Mouse (Mus musculus) gastrocnemius, postnatal 36 days (tissue): ENCODE results near the gene Nucb2. TPM values are rescaled to one million over a fixed set of nuclear protein-coding genes. Genes with fewer than 3 reads are reported as not detected.

Experiments used
- DNase-seq, 2 experiments: peaks; one replicate each; pipeline ENCODE4 v3.0.0; 2022
- intact Hi-C: fragments of 180-260 bp; cut with DNase I; formaldehyde crosslinking; loops from one replicate; pipeline ENCODE4 v1.15.1; 2025
- long read RNA-seq, 2 experiments: library from polyadenylated mRNA; stranded (forward); transcript quantifications; one replicate each; pipeline ENCODE4 v2.0.0; 2021
- total RNA-seq, 2 experiments: library from RNA; stranded (reverse); gene quantifications; 2 replicates each; pipeline ENCODE4 v1.2.3; 2021

Gene Nucb2
- total RNA-seq: 1 to 10 TPM; 4.2 to 6.2 TPM
- long read RNA-seq, experiment 1, partial matches to known transcripts: 3 of 11 reads
- long read RNA-seq, experiment 1, other reads (novel, unspliced or antisense): 4 of 11 reads
- long read RNA-seq, experiment 2, transcript Nucb2-201 (14 exons, 1,685 nt): major isoform, 7 of 12 reads
- long read RNA-seq, experiment 2, partial matches to known transcripts: 3 of 12 reads
- long read RNA-seq, experiment 2, other reads (novel, unspliced or antisense): 2 of 12 reads

DNA sequence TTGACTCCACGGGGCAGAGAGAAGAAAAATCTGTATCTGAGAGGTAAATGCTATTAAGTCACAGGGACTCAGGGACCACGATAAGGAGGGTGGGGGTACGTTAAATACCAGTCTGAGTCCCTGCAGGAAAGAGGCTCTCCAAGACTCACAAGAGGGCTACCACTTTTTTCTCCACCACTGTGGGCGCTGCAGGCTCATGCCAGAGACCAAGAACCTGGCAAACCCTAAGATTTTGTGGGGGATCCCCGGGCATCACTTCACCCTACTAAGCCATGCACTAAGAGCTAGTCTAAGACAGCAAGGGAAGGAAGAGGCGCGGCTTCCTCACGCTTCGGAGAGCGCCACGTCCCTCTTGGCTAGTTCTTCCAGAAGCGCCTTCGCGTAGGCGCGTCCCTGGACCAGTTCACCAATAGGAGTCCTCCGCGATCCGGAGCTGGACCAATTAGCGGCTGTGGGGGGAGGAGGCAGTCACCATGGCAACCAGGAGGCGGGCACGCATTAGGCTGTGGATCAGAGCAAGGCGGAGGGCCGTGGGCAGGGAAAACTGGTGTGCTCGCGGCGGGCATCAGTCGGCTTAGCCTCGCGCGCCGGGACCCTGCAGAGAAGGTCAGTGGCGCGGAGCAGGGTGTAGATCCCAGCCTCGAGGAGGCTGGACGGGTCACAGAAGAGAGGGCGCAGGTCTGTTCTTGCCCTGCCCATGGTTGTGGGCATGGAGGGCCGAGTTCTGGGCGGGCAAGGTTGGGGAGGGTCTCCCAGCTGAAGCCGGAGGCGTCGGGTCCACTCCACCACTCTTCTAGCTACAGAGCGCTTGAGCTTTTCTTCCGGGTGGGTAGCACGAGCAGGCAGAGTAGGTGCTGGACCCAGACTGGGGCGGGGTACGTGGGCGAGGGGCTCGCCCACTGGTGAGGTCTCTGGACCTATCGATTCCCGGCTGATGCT lies at the start of gene Nucb2:
Gene Nucb2 (plus strand): TSS at position 491 of the 939 bp plus-strand sequence.
- DNase-seq: peak; percentile 98
- intact Hi-C loops: loop anchor here (5.0 to 10.0 kb wide), 2 partner anchors 62 to 169 kb away; partner anchors contain the start of genes Pik3c2a and Rps13

DNA sequence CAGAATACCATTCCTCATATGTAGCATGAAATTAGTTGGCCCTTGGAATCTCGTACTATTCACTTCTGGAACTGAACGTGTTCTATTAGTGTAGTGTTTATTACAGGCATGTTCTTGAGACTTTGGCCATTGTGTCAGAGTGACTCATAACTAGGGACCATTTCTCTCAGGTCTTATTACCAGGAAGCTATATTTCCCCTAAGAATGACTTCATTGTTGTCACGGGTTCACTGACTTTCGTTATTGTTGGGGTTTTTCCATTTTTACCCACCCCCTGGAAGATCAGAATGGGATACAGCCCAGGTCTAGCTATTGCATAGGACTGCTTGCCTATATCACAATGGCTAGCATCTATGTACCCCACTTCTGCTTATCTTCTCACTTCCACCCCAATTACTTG lies 47.2 kb upstream of the Nucb2 start:
- DNase-seq: no peak
- intact Hi-C loops: loop anchor here (10.0 kb wide), 1 partner anchor 148 kb away; no protein-coding TSS in a partner anchor

DNA sequence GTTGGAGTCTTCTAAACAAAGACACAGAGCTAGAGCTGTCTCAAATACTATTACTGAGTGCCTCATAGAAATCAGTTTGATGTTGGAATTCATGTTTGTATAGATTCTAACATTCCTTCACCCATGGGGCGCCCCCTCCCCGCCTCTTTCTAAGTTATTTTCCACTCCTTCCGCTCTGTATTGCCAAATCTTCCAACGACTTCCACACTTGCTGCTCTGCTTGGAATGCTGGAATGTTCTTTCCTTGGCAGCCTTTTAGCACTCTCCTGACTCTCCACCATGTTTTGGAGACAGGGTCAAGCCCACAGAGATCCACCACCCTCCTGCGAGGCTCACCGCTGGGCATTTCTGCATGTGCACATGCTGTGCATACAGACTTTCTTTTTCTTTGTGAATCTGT lies 46.8 kb upstream of the Nucb2 start:
- no peak for DNase-seq
- intact Hi-C loops: loop anchor here (10.0 kb wide), 1 partner anchor 147 kb away; no protein-coding TSS in a partner anchor

DNA sequence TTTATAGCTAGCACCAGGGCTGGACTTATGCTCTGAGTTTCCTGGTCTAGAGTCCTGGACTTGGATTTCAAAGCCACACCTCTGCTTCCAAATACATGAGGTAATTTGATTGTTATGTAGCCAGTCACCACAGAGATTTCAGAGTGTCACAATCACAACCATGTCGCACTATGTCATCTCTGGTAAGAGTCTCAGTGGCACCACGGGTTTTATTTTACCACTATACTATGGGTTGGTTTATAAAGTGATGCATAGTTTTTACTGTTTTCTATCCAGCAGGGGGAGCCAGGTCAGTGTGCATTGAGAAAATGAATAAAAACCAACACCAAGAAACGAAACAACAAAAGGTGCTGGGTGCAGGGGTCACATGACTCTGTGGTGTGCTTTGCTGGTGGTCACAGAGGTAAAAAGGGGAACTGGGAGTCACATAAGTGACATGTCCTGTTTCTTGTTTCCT lies 45.2 kb upstream of the Nucb2 start:
- intact Hi-C loops: loop anchor here (10.0 kb wide), 1 partner anchor 146 kb away; no protein-coding TSS in a partner anchor
- no peak for DNase-seq

DNA sequence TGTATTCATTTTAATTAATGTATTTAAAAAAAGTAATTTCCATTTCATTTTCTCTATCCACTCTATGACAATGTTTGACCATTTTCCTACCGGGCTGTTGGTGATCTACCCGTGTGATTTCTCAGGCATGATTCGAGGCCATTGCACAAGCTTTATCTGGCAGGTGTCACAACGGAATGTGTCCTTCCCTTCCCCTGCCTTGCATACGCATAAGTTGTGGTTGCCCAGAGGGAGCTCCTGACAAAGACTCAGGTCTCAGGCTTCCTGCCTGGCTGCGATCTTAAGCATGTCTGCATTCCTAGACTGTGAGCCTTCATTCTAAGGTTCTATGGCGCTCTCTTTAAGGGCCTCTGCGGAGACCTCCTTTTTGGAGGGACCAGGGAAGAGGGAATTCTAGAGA lies 42.1 kb upstream of the Nucb2 start:
- intact Hi-C loops: no loop called here
- no peak for DNase-seq

- intact Hi-C loops: no loop called here
- DNase-seq: no peak
These were observed 28.3 kb upstream of the Nucb2 start for GRCm38 (mm10) chr7:116475836-116476235.

DNA sequence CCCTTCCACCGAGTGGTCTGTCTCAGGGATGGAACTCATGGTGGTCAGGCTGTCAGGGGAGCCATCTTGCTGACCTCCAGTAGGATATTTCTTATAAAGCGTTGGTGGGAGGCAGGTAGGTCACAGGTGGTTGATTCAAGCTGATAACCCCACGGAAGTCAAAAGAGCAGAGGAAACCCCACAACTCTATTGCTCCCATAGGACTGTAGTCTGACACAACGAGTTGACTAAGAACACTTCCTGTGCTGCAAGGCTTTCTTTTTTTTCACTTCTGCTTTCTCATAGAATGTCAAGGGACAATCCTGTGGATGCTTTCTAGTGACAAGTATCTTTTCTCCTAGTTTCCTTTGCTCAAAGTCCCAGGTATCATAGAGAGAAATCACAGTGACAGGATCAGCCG lies 27.9 kb upstream of the Nucb2 start:
- intact Hi-C loops: no loop called here
- no peak for DNase-seq

- intact Hi-C loops: no loop called here
These were observed 21.1 kb upstream of the Nucb2 start for GRCm38 (mm10) chr7:116483106-116483505.

GRCm38 (mm10) chr7:116483782-116484181 lies 20.4 kb upstream of the Nucb2 start:
- no peak for DNase-seq
- intact Hi-C loops: no loop called here

More at GRCm38 (mm10) chr7:116483106-116483505, 21.1 kb upstream of the Nucb2 start:
- DNase-seq: no peak

GRCm38 (mm10) chr7:116484213-116484612 lies 20.0 kb upstream of the Nucb2 start:
- intact Hi-C loops: no loop called here
- no peak for DNase-seq

DNA sequence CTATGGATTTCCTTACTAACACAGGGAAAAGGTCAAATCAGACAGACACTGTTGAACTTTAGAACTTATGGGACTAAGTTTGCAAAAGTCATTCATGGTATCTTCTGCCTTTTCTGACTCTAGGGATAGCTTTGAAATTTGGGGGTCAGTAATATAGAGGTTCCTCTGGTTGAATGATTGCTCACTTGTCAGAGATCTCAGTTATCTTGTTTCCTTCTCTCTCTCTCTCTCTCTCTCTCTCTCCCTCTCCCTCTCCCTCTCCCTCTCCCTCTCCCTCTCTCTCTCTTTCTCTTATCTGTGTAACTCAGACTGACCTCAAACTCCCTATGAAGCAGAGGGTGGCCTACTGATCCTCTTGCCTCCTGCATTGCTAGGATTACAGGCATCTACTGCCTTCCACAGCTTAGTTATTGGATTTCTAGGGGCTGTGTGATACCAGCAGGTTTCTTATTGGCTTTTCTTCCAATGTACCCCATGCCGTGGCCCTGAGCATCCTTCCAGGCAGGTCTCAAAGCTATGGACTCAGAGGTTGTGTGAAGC lies 19.0 kb upstream of the Nucb2 start:
- DNase-seq: no peak
- intact Hi-C loops: no loop called here

DNA sequence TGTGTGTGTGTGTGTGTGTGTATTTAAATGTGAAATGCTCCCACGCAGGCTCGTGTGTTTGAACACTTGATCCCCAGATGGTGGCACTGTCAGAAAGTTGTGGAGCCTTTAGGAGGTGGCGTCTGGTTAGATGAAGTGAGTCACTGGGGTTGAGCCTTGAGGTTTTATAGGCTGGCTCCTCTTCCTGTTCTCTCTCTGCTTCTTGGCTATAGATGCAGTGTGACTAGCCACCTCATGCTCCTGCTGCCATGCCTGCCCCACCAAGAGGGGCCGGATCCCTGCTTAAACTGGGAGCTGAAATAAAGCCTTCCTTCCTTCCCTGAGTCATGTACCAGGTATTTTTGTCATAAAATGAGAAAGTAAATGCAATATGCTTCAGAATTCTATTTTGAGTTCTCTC lies 13.1 kb upstream of the Nucb2 start:
- intact Hi-C loops: no loop called here
- DNase-seq: no peak

GRCm38 (mm10) chr7:116493267-116494003 lies 10.7 kb upstream of the Nucb2 start:
- DNase-seq: no peak
- intact Hi-C loops: no loop called here

- no peak for DNase-seq
- intact Hi-C loops: no loop called here
These were observed 9.6 kb upstream of the Nucb2 start for GRCm38 (mm10) chr7:116494618-116495017.

DNA sequence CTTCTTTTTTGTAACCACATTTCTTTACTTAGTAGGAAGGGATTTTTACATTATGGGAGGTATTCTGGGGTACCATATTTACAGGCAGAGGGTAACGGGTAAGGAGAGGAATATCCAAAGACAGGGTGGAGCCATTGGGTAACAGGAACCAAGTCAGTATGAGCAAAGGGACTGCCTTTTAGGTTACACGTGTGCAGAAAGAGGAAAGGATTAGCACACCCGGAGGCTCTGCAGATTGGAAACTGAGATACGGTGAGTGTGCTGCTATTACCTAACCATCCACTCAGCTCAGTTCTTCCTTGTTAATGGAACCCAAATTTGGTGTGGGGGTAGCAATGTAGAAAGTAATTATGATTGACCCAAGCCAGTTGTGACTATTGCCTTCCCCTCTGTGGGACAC lies 7.4 kb upstream of the Nucb2 start:
- no peak for DNase-seq
- intact Hi-C loops: no loop called here

- intact Hi-C loops: loop anchor here (5.0 to 10.0 kb wide), 2 partner anchors 62 to 170 kb away; partner anchors contain the start of genes Pik3c2a and Rps13
- no peak for DNase-seq
These were observed 625 bp downstream of the Nucb2 start for GRCm38 (mm10) chr7:116504818-116505170.

GRCm38 (mm10) chr7:116514030-116514429 lies 9.9 kb downstream of the Nucb2 start:
- intact Hi-C loops: no loop called here

GRCm38 (mm10) chr7:116514546-116514945 lies 10.4 kb downstream of the Nucb2 start:
- intact Hi-C loops: no loop called here
- DNase-seq: no peak

More at GRCm38 (mm10) chr7:116514030-116514429, 9.9 kb downstream of the Nucb2 start:
- no peak for DNase-seq

GRCm38 (mm10) chr7:116515059-116515458 lies 10.9 kb downstream of the Nucb2 start:
- intact Hi-C loops: no loop called here
- no peak for DNase-seq

DNA sequence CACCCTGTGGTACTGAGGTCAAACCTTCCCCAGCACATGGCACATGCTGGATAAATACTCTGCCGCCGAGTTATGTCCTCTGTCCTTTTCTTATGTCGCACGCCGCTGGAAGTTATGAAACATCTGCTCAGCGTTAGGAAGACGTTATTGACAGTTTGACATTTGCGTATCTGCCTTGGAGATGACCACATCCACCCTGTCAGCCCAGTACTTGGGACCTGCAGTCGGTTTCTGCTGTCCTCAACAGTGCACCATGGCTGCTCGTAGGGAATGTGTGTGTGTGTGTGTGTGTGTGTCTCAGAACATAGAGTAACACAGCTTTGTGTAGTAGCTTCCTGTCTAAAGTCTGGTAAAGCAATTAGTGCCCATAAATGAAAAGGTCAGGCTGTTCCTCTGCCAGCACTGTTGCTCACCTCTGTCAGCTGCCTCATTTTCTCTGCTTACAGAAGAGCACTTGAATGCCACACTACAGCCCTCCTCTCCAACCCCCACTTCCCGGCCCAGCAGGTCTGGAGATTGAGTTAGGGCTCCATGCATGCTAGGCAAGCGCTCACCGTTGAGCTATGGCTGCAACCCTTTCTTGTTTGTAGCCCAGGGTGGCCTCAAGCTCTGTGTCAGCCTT lies 11.5 kb downstream of the Nucb2 start:
- no peak for DNase-seq
- intact Hi-C loops: no loop called here
